Mouse (Mus musculus) common myeloid progenitor, adult 5-6 weeks (primary cell): Measurements from ENCODE around the gene Sbds. TPM values are rescaled to one million over a fixed set of nuclear protein-coding genes. Genes with fewer than 3 reads are reported as not detected.
A peak's percentile ranks its signal among the peaks of the same experiment; 100 is the strongest.

ENCODE experiments used
- ATAC-seq: replicated peaks from 2 replicates; pipeline ENCODE4 v1.8.0; 2016; ENCODE audit warnings: low read depth, mild to moderate bottlenecking, moderate TSS enrichment, inconsistent platforms; ENCODE audit not compliant: poor library complexity, severe bottlenecking
- total RNA-seq: library from RNA; stranded (forward); fragments of 200-1000, 187-1606 nt; gene quantifications from 2 replicates; pipeline ENCODE4 v1.2.3, GENCODE M21; 2017

Sbds gene
- total RNA-seq: 107 and 134 TPM in 2 replicates

DNA sequence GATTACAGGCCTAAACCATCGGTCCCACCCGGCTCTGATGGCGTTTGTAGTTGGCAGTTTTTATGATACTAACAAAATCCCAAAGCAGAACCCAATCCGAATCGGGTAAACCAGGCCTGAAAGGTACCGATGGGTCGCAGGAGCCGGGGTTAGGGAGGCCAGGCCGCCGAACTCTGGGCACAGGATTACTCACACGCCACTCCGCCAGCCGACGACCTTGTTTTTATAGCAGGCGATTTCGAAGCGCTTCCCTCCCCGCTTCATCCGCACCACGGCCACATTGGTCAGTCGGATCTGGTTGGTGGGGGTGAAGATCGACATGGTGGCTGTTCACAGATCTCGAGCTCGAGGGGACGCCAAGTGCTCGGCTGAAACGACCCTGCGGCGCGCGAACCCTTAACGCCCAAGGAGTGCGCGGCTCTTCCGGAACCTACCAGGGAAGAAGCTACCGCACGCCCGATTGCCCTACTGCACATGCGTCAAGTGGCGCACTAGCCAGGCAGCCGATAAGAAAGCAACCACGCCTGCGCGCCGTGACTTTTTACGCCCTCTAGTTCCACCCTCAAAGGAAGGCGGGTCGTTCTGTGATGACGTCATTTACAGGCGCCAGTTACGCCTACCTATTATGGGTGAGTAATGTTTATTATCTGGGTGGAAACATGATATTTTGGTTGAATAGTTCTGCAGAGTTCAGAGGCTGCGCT, at the start of gene Sbds, which contains the start of gene Tyw1:
TSS of gene Sbds (minus strand) at position 514 of the 704 bp plus-strand sequence.
TSS of gene Tyw1 (plus strand) at position 603 of the 704 bp plus-strand sequence.
- ATAC-seq: peak; percentile 76

DNA sequence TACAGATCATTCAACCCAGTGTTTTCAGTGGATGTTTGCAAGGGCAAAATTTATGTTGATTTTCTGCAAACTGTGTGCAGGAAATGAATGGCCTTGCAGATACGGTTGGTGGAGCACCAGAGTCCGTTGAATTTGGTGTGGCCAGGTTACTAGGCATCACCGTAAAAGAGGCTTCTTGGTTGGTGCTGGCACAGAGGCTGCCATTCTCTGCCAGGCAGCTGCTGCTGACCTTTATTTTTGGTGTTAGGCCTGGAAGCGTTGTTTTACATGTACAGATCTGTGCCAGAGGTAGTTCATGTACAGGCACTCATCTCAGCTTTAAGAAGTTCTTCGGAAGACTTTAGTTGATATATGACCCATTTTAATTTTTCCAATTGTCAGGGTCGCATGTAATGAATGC, 48.3 kb upstream of the Sbds start:
- no peak for ATAC-seq

DNA sequence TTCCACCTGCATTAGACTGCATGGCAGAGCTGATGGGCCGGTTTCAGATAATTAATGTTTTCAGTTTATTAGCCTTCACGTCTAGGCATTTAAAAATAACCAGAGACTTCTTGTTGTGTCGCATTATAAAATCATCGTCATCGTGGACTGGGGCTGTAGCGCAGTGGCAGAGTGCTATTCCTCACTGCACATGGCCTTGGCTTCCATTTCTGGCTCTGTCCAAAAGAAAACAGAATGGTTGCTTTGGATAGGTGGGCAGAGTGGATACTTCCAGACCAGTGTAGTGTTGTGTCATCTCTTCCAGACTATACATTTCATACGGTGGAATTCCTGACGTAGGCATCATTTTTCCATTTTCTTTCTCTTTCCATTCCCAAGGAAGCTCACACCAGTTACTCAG, 44.2 kb upstream of the Sbds start:
- ATAC-seq: no peak

DNA sequence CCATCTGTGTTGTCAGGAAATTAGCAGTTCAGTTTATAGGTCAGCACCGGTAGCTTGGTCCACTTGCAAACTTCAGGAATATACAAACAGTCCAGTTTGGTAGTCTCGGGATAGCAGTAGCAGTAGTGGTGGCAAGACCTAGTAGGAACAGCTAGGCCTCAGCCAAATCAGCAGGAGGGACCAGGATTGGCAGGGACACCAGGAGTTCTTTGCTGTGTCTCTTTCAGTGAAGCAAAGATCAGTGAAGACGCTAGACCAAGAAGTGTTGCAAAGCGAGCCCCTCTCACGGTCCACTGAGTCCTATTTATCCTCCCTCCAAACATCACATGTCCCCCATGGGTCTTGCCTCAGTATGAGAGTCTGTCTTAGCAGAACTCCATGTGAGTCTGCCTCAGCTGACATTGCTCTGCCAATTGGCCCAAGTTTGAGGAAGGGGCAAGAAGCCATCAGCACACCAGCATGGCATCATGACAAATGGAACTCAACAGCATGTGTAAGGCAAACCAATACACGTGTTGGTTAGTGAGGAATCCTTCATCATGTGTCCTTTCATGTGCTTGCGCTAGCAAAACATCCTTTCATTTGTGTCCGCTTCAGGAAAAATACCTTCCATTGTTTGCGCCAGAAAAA, 43.6 kb upstream of the Sbds start:
- no peak for ATAC-seq

GRCm38 (mm10) chr5:130296071-130296470, 40.7 kb upstream of the Sbds start:
- ATAC-seq: no peak

DNA sequence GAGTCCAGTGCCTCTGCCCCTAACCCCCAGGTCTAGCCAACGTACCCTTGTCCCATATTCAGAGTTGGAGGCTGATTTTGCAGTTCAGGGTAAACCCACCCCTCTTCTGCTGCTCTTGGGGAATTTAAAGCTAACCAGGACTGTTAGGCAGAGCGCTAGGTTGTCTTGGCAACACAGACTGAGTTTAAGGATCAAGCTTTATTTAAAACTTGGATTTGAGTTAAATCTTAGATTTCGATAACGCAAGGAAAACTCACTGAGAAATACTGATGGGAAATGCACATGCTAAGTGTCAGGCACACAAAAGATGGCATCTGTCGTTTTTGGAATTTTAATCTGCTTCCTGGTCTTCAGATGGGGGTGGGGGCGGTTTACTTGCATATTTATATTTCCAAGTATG, 39.3 kb upstream of the Sbds start:
- no peak for ATAC-seq

GRCm38 (mm10) chr5:130293941-130294340, 38.6 kb upstream of the Sbds start:
- no peak for ATAC-seq

- ATAC-seq: no peak
Observed at GRCm38 (mm10) chr5:130292976-130293375, 37.6 kb upstream of the Sbds start.

DNA sequence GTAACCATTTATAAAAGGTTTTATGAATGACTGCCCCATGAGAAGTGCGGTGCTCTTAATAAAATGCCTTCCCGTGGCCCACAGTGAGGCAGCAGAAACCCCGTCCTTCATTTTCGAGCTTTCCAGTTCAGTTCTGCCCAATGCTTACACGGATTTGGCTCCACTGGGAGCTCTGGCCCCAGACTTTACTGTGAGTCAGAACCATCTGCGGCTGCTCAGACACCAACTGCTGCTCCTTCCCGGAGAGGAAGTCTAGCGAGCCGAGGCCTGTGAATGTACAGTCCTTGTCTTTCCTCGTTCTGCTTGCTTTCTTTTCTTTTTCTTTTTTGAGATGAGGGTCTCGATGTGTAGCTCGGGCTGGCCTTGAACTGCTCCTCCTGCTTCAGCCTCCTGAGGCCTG, 35.4 kb upstream of the Sbds start:
- no peak for ATAC-seq

DNA sequence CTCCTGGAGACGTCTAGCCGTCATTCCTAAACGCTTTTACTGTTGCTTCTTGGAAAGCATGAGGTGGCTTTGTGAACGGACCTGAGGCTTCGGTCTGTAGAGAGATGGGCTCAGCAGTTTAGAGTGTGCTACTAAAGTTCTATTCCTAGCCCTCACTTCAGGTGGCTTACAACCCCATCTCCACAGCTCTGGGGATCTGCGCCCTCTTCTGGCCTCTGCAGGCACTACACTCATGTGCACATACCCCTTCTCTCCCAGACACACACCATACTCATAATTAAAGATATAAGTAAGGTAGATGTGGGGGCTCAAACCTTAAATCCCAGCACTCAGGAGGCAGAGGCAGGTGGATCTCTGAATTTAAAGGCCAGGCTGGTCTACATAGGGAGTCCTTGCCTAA, 34.9 kb upstream of the Sbds start:
- peak; percentile 47; the same call in 1 of the 2 replicates for ATAC-seq

- no peak for ATAC-seq
Observed at GRCm38 (mm10) chr5:130288106-130288505, 32.8 kb upstream of the Sbds start.

DNA sequence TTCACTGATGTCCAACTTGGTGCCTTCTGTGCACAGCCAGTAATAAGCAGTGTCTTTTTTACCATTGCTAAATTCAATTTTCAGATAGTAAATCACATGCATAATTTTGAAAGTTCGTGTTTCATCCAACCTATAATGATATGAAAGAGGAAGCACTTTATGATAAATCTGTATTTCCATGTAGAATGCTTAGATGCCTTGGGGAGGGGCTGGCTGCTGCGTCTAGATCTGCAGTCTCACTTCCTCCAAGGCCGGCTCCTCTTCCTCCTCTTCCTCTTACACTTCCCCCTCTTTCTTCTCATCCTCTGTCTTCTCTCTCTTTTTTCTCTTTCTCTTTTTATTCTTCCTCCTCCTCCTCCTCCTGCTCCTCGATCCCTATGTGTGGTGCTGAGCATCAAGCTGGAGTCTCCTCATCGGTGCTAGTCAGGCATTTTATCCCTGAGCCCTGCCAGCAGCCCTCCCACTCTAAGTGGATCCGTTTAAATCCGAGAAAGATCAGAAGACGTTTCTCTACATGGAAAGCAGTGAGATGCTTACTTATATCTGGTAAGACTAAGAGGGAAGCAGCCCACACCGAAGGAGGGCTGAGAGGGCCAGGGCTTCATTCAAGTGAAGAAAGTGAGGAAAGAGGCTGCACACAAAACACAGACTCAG, 27.9 kb upstream of the Sbds start:
- peak; percentile 34; the same call in 1 of the 2 replicates for ATAC-seq

GRCm38 (mm10) chr5:130278011-130278472, 22.7 kb upstream of the Sbds start:
- peak; percentile 84 for ATAC-seq

- ATAC-seq: peak; percentile 56; the same call in 1 of the 2 replicates
Observed at GRCm38 (mm10) chr5:130275509-130275908, 20.2 kb upstream of the Sbds start.

- ATAC-seq: no peak
Observed at GRCm38 (mm10) chr5:130273046-130273445, 17.7 kb upstream of the Sbds start.

DNA sequence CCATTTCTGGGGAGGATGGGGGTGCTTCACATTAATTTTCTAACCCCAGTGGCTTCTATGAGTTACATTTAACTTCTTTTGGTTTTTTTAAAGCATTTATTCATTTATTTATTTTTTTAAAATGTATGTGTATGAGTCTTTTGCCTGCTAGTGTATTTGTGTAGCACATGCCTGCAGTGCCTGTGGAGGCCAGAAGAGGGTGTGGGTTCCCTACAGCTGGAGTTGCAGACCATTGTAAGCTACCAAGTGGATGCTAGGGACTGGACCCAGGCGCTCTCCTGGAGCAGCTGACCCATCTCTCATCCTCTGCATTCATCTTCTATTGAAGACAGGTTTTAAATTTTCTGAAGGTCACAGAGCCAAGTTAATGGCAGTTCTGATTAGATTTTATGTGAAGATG, 17.0 kb upstream of the Sbds start:
- 0 out of 2 replicates have a peak, but pooled peaks have one; percentile 57 for ATAC-seq

- ATAC-seq: no peak
Observed at GRCm38 (mm10) chr5:130268976-130269375, 13.6 kb upstream of the Sbds start.

GRCm38 (mm10) chr5:130267316-130267715, 12.0 kb upstream of the Sbds start:
- peak; percentile 73 for ATAC-seq

DNA sequence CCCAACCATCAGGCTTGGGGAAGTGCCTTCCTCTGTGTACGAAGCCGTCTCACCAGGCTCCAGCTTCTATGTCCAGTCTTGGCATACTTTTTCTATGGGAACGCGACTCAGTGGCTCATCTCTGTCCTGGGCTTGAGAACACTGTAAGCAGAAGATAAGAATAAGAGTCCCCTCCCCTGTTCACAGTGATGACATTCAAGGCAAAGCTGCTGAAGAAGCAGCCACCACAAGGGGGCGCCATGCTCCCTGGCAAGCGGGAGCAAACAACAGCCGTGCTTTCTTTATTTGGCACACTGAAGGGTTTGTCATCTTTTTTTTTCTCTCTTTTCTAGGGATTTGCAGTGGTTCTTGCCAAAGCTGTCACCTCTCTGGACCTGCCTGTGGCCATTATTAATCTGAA, 11.3 kb upstream of the Sbds start:
- peak; percentile 28; the same call in 1 of the 2 replicates for ATAC-seq

DNA sequence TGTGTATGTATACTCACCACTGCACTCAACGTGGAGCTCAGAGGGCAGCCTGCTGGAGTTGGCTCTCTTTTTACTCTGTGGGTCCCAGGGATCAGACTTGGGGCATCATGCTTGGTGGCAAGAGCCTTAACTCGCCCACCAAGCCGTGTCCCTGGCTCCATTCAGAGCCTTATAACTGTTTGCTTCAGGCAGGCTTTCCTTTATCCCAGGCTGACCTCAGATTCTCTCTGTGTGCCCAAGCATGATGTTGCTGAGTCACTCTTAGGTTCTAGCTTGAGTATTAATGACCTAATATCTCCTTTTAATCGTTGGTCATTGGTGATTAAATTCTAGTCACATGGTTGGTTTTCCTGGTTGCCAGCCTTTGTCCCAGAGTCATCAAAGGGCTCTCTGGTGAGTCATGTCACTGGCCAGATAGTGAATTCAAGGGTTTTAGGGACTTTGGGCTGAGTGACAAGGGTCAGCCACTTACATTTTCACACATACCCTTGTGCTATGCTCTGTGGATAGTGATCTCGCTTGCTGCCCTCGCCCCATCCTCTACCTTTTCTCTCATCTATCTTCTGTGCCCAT, 9.2 kb upstream of the Sbds start:
- no peak for ATAC-seq

GRCm38 (mm10) chr5:130263454-130263853, 8.1 kb upstream of the Sbds start:
- peak; percentile 47; the same call in 1 of the 2 replicates for ATAC-seq
